Mouse (Mus musculus) liver, adult 2 months (tissue): ENCODE results near the gene B3gat3. TPM values are rescaled to one million over a fixed set of nuclear protein-coding genes. Genes with fewer than 3 reads are reported as not detected.
A peak's percentile ranks its signal among the peaks of the same experiment; 100 is the strongest.
"Not testable (repeated sequence)": the region's sequence is repeated elsewhere in the genome, so short reads cannot be mapped to it uniquely, and the experiment has no call there.

Source experiments
- DNase-seq: peaks from one replicate; pipeline ENCODE4 v3.0.0-alpha.2; 2011; ENCODE audit warnings: low read depth, low spot score; ENCODE audit errors: extremely low read depth
- H3K27ac ChIP-seq: fragments of 200-500 bp; replicated peaks from 2 replicates; pipeline ENCODE4 v1.5.1; 2012; ENCODE audit warnings: low read depth, mild to moderate bottlenecking, control low read depth, inconsistent platforms, low read length; ENCODE audit not compliant: insufficient read depth
- H3K27me3 ChIP-seq: fragments of 200-500 bp; 2 replicates; pipeline ENCODE4 v1.6.1; 2012; ENCODE audit warnings: mild to moderate bottlenecking, moderate library complexity, low read length, inconsistent platforms; ENCODE audit not compliant: control insufficient read depth, insufficient read depth
- H3K36me3 ChIP-seq: fragments of 200-500 bp; 2 replicates; pipeline ENCODE4 v1.6.1; 2012; ENCODE audit warnings: low read length, inconsistent platforms; ENCODE audit not compliant: control insufficient read depth, insufficient read depth
- H3K4me1 ChIP-seq: fragments of 200-500 bp; 2 replicates; pipeline ENCODE4 v1.6.1; 2011; ENCODE audit warnings: low read length; ENCODE audit not compliant: control insufficient read depth, insufficient read depth
- H3K4me3 ChIP-seq: fragments of 200-500 bp; 2 replicates; pipeline ENCODE4 v1.5.1; 2011; ENCODE audit warnings: low read depth, mild to moderate bottlenecking, control low read depth, low read length, moderate library complexity; ENCODE audit not compliant: insufficient read depth
- H3K79me2 ChIP-seq: fragments of 200-500 bp; 2 replicates; pipeline ENCODE4 v1.6.1; 2012; ENCODE audit warnings: inconsistent platforms, mild to moderate bottlenecking, low read length, moderate library complexity; ENCODE audit not compliant: control insufficient read depth, insufficient read depth
- H3K9ac ChIP-seq: fragments of 200-500 bp; 2 replicates; pipeline ENCODE4 v1.6.1; 2012; ENCODE audit warnings: low read depth, mild to moderate bottlenecking, control low read depth, inconsistent platforms, low read length
- CTCF ChIP-seq: fragments of 200-500 bp; IDR thresholded peaks from 2 replicates; pipeline ENCODE4 v1.5.1; 2011; ENCODE audit warnings: low read depth, low read length, control low read depth
- POLR2A ChIP-seq: fragments of 200-500 bp; IDR thresholded peaks from 2 replicates; pipeline ENCODE4 v1.6.1; 2011; ENCODE audit warnings: low read length, control low read depth; ENCODE audit not compliant: insufficient read depth; ENCODE audit errors: extremely low read depth
- WGBS: fragments of 180-500 bp; shearing (Covaris S2); methylation state at CpG from one replicate; pipeline ENCODE4 v1.1.7; 2018; 5-methylcytosine and 5-hydroxymethylcytosine counted together
- polyA plus RNA-seq: library from polyadenylated mRNA; depleted of rRNA; stranded (reverse); fragments of >200 nt; gene quantifications from 2 replicates; pipeline ENCODE4 v1.2.3, GENCODE M21; 2012
- total RNA-seq: library from RNA; depleted of rRNA; stranded (reverse); fragments of >200 nt; gene quantifications from 2 replicates; pipeline ENCODE4 v1.2.3, GENCODE M21; 2014

The B3gat3 gene
- total and polyA plus RNA-seq, 2 experiments = 16.8 to 88.7 TPM

DNA sequence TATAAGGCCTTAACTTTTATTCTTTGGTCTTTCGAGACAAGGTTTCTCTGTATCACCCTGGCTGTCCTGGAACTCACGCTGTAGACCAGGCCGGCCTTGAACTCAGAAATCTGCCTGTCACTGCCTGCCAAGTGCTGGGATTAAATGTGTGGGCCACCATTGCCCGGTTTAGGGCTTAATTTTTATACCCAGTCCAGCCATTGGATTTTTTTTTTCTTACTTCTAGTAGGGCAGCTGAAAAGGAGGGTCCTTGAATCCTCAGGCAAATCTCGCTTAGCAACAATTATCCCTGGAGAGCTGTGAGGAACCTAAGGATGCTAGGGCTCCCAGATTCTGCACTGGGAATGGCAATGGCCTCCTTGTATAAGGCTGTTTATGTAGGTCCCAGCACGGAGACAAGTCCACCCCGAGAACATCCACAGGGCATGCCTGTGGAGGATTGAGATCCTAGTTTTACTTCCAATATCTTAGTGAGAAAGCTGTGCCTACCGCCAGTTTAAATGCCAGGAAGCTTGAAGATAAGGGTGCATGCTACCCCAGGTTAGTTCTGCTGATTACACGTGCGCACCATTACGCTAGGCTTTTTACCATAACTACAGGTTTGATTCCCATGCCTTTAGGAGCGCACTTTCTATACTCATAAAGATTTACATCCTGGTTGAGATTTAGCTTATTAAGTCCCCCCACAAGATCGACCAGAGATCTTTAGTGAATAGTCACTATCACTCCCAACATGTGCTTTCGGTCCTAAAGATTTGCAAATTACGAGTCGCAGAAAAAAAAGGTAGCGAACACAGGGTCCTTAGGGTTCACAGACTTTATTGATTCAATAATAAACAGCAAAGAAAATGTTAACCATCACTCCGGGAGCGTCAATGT, 32.4 kb upstream of the B3gat3 start:
- H3K79me2 ChIP-seq = peaks cover 3% of the 10 kb centered on the region; the same call in 1 of the 2 replicates
- H3K4me1 ChIP-seq = peaks cover 7% of the 10 kb centered on the region
- H3K27me3 ChIP-seq = no peaks in the 10 kb centered on the region
- H3K9ac ChIP-seq = peak overlapping the region; percentile 83
- DNase-seq = peak; percentile 27
- H3K4me3 ChIP-seq = peak overlapping the region; percentile 82
- whole genome bisulfite sequencing = 11% methylated on average over 19 of the region's 19 CpGs
- H3K36me3 ChIP-seq = peaks cover 3% of the 10 kb centered on the region; the same call in 1 of the 2 replicates
- H3K27ac ChIP-seq = peak overlapping the region; percentile 72
- TF ChIP-seq CTCF (no peak), POLR2A (no peak)

DNA sequence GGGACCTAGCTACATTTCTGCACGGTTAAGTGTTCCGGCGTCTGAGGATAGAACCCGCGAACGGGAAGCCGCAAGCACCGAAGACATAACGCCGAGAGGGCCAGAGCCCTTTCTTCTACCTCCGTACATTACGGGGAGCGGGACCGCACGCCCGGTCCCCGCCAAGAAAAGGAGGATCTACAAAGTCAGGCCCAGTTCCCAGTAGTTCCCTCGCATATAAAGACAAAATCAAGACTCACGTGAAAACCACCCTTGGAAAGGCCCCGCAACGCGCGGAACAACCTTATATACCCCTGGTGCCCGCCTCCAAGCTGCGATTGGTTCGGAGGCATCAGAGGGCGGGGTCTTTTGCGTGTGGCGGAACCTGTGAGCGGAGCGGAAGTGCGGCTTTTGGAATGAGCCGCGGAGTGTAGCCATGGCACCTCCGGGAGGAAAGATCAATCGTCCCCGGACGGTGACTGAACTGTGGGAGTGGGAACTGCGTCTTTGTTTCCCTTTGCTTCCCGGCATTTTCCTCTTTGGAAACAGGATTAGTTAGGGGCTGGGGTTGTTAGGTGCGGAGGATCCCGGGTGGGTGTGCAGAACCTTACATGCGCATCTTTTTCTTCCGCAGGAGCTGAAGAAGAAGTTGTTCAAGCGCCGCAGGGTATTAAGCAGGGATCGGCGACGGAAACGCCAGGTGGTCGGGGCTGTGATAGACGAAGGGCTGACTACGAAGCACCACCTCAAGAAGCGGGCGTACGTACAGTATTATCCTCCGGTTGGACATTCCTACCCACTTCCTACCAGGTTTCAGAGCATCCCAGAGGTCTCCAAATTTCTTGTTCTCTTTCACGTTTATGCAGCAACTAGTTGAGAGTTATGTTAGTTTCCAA, 31.4 kb upstream of the B3gat3 start, which contains the start of the genes 1810009A15Rik and Gm49416:
1810009A15Rik (plus strand) TSS at position 343 of the 875 bp plus-strand sequence.
Gm49416 (plus strand) TSS at position 416 of the 875 bp plus-strand sequence.
- H3K4me3 ChIP-seq = peak within 1 kb of the TSS; percentile 82
- peak within 1 kb of the TSS; percentile 84 for H3K9ac ChIP-seq
- peak; percentile 88 for DNase-seq
- H3K27ac ChIP-seq = peak within 1 kb of the TSS; percentile 72
- no peaks in the 10 kb centered on the region for H3K27me3 ChIP-seq
- H3K4me1 ChIP-seq = peaks cover 7% of the 10 kb centered on the region
- H3K79me2 ChIP-seq = peaks cover 5% of the 10 kb centered on the region; the same call in 1 of the 2 replicates
- WGBS = under 1% methylated on average over 58 of the region's 58 CpGs
- TF ChIP-seq CTCF = no peak
- TF ChIP-seq POLR2A = peak; percentile 63; the same call in 1 of the 2 replicates
- peaks cover 3% of the 10 kb centered on the region; the same call in 1 of the 2 replicates for H3K36me3 ChIP-seq

DNA sequence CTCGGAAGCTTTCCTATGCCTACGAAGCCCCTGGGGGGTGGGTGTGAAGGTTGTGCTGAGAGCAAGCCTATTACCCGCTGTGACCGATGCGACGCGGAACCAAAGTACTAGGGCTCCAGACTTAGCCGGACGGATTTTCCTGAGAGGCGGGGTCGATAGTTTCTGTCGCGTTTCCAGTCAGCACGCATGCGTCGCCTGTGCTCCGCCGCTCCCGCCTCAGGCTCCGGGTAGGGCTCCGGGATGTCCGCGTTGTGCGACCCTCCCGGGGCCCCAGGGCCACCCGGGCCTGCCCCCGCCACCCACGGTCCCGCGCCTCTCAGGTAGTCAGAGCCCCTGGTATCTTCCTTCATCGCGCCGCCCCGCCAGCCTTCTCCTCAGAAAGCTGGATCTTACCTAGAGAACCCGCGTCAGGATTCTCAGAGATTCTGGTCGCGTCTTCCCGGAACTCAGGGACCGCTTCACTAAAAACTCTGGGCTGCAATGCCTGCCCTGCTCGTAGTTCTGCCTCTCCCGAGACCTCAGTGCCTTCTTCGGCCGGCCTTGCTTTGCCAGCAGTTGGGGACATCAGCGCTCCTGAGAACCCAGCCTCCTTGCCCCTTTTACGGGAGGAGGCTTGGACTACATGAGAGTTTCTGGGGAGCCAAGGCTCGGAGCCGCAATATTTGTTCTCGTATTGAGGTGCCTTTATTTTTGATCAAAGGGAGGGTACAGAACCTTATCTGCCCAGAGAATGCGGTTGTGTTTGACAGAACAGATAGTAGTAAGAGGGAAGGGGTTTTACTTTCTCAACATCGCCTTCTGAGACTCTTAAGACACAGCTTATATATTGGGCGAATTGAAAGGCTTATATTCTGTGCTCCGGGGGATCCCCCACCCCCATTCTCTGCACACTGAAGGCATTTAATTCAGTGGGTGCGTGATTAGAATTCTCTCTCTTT, 27.1 kb upstream of the B3gat3 start, which contains the start of gene Ints5:
Ints5 (plus strand) TSS at position 177 of the 938 bp plus-strand sequence.
- Histone ChIP-seq H3K27ac (peak within 1 kb of the TSS; percentile 60), H3K79me2 (peaks cover 12% of the 10 kb centered on the region; the same call in 1 of the 2 replicates), H3K36me3 (peaks cover 3% of the 10 kb centered on the region; the same call in 1 of the 2 replicates), H3K4me1 (peaks cover 10% of the 10 kb centered on the region; the same call in 1 of the 2 replicates), H3K4me3 (peak within 1 kb of the TSS; percentile 63), H3K27me3 (no peaks in the 10 kb centered on the region), H3K9ac (peak within 1 kb of the TSS; percentile 87)
- DNase-seq = peak; percentile 80
- TF ChIP-seq CTCF (no peak), POLR2A (peak; percentile 82)
- 2% methylated on average over 54 of the region's 54 CpGs for WGBS

DNA sequence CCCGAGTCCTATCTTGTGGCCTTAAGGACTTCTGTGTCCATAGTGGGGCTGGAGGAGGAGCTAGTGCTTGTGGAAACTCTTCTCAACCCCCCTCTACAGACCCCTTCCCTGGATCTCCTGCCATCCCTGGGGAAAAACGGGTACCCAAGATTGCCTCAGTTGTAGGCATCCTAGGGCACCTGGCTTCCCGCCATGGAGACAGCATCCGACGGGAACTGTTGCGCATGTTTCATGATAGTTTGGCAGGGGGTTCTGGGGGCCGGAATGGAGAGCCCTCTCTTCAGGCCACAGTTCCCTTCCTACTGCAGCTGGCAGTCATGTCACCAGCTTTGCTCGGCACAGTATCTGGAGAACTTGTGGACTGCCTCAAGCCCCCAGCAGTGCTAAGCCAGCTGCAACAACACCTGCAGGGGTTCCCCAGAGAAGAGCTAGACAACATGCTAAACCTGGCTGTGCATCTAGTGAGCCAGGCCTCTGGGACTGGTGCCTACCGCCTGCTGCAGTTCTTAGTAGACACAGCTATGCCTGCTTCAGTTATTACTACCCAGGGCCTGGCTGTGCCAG, 24.7 kb upstream of the B3gat3 start:
- peaks cover under 1% of the 10 kb centered on the region; the same call in 1 of the 2 replicates for H3K36me3 ChIP-seq
- TF ChIP-seq CTCF (no peak), POLR2A (no peak)
- no peak overlapping the region for H3K27ac ChIP-seq
- no peaks in the 10 kb centered on the region for H3K27me3 ChIP-seq
- 90% methylated on average over 9 of the region's 9 CpGs for WGBS
- no peak for DNase-seq
- H3K9ac ChIP-seq = no peak overlapping the region
- H3K79me2 ChIP-seq = peaks cover 16% of the 10 kb centered on the region; the same call in 1 of the 2 replicates
- peaks cover 10% of the 10 kb centered on the region for H3K4me1 ChIP-seq
- H3K4me3 ChIP-seq = no peak overlapping the region

DNA sequence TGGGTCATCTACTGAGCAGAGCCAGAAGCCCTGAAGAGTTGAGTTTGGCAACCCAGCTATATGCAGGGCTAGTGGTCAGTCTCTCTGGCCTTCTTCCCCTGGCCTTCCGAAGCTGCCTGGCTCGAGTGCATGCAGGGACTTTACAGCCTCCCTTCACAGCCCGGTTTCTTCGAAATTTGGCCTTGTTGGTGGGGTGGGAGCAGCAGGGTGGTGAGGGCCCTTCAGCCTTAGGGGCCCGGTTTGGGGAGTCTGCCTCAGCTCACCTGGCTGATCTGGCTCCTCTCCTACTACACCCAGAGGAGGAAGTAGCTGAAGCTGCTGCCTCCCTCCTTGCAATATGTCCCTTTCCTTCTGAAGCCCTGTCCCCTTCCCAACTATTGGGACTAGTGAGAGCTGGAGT, 23.9 kb upstream of the B3gat3 start:
- Histone ChIP-seq H3K4me1 (peaks cover 12% of the 10 kb centered on the region), H3K79me2 (peaks cover 16% of the 10 kb centered on the region; the same call in 1 of the 2 replicates)
- H3K9ac ChIP-seq, H3K4me3 ChIP-seq, H3K27ac ChIP-seq, H3K36me3 ChIP-seq, H3K27me3 ChIP-seq, DNase-seq: not testable (repeated sequence)
- 85% methylated on average over 5 of the region's 5 CpGs for WGBS

DNA sequence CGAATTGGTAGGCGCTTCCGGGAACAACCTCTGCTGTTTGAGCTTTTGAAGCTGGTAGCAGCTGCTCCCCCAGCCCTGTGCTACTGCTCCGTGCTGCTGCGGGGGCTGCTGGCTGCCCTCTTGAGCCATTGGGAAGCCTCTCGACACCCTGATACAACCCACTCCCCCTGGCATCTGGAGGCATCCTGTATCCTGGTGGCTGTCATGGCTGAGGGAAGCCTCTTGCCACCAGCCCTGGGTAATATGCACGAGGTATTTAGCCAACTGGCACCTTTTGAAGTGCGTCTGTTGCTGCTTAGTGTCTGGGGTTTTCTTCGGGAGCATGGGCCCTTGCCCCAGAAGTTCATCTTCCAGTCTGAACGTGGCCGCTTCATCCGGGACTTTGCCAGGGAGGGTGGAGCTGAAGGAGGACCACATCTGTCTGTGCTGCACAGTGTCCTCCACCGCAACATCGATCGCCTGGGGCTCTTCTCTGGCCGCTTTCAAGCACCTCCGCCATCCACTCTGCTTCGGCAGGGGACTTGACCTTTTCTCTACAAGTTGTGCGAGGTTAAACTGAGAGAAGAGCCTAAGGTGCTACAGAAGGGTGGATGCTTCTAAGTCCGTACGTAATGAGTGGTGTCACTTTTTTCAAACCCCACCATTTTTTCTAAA, 22.8 kb upstream of the B3gat3 start:
- peak; percentile 53 for DNase-seq
- Histone ChIP-seq H3K79me2 (peaks cover 16% of the 10 kb centered on the region; the same call in 1 of the 2 replicates), H3K4me1 (peaks cover 12% of the 10 kb centered on the region), H3K27ac (peak overlapping the region; percentile 38), H3K4me3 (peak overlapping the region; percentile 71), H3K9ac (peak overlapping the region; percentile 43)
- not testable (repeated sequence) for H3K36me3 ChIP-seq, H3K27me3 ChIP-seq
- WGBS = 16% methylated on average over 21 of the region's 21 CpGs
